Mouse (Mus musculus) megakaryocyte, embryonic 14.5 days (primary cell): ENCODE measurements around the gene Csrp1.

ENCODE experiments used
- FLI1 ChIP-seq: IDR thresholded peaks from 2 replicates; pipeline ENCODE4 v1.6.1; 2012; ENCODE audit warnings: low read length, inconsistent platforms, mixed read lengths
- GATA1 ChIP-seq: IDR thresholded peaks from 3 replicates; pipeline ENCODE4 v1.6.1; 2012; ENCODE audit warnings: mixed read lengths, low read length, inconsistent platforms, borderline replicate concordance

- TF ChIP-seq FLI1 (no peak), GATA1 (no peak)
Measured at GRCm38 (mm10) chr1:135685316-135685715, 34.5 kb upstream of the Csrp1 start.
